Mouse (Mus musculus) adipocyte (in vitro differentiated cells): ENCODE results near the gene Cygb.

Experiments used
- DNase-seq: peaks from one replicate; pipeline ENCODE4 v3.0.0-alpha.2; 2016; ENCODE audit warnings: low spot score

The Cygb gene

GRCm38 (mm10) chr11:116674616-116675379, 20.7 kb upstream of the Cygb start:
- DNase-seq: peak; percentile 55

GRCm38 (mm10) chr11:116673410-116673809, 19.3 kb upstream of the Cygb start:
- DNase-seq: no peak

- DNase-seq: peak; percentile 58
Observed at GRCm38 (mm10) chr11:116672595-116672994, 18.5 kb upstream of the Cygb start.

GRCm38 (mm10) chr11:116671845-116672434, 17.8 kb upstream of the Cygb start:
- DNase-seq: no peak

- peak; percentile 100 for DNase-seq
Observed at GRCm38 (mm10) chr11:116671112-116671844, 17.2 kb upstream of the Cygb start.

GRCm38 (mm10) chr11:116670386-116670785, 16.3 kb upstream of the Cygb start:
- DNase-seq: no peak

- no peak for DNase-seq
Observed at GRCm38 (mm10) chr11:116669787-116670365, 15.8 kb upstream of the Cygb start.

GRCm38 (mm10) chr11:116669316-116669715, 15.2 kb upstream of the Cygb start:
- DNase-seq: no peak

- no peak for DNase-seq
Observed at GRCm38 (mm10) chr11:116668839-116669238, 14.7 kb upstream of the Cygb start.

- no peak for DNase-seq
Observed at GRCm38 (mm10) chr11:116668381-116668825, 14.3 kb upstream of the Cygb start.

- DNase-seq: no peak
Observed at GRCm38 (mm10) chr11:116667930-116668329, 13.8 kb upstream of the Cygb start.

- peak; percentile 40 for DNase-seq
Observed at GRCm38 (mm10) chr11:116667012-116667411, 12.9 kb upstream of the Cygb start.

GRCm38 (mm10) chr11:116666566-116666965, 12.5 kb upstream of the Cygb start:
- DNase-seq: peak; percentile 92

GRCm38 (mm10) chr11:116665289-116665688, 11.2 kb upstream of the Cygb start:
- DNase-seq: no peak

- DNase-seq: peak; percentile 86
Observed at GRCm38 (mm10) chr11:116661948-116662377, 7.8 kb upstream of the Cygb start.

GRCm38 (mm10) chr11:116661291-116661947, 7.3 kb upstream of the Cygb start:
- no peak for DNase-seq

GRCm38 (mm10) chr11:116660181-116660580, 6.1 kb upstream of the Cygb start:
- DNase-seq: no peak

GRCm38 (mm10) chr11:116659027-116659621, 5.0 kb upstream of the Cygb start:
- no peak for DNase-seq

- no peak for DNase-seq
Observed at GRCm38 (mm10) chr11:116658238-116658637, 4.1 kb upstream of the Cygb start.

GRCm38 (mm10) chr11:116657311-116658223, 3.5 kb upstream of the Cygb start:
- peak; percentile 93 for DNase-seq
